Mouse (Mus musculus): ENCODE measurements around the gene Ovca2.

DNA sequence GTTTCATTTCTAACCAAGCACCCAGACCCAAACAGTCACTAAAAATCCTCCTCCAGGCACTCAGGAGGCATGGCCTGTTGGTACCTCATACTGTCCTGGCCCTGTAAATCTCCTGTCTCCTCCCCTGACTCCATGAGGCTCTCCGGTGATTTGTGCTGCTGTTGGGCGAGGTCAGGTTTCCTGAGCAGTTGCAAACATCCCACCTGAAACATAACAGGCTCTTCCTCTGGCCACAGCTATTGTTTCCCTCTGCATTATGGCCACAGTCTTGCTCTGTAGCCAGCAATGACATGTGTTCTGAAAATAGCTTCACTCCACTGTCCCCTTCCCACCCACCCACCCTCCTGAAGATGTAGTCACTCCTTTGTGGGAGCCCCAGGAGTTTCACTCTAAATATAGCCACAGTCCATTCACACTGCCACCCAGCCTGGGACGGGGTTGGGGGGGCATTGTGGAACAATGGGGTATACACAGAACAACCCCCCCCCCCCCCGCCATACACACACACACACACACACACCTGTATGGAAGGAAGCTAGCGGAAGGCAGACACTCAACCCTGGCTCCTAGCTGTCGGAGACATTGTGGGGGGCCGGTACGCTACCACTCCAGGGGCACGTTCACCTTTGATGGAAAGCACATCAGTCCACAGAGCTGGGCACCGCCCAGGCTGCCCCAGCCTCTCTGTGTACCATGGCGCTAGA lies 30.2 kb downstream of the Ovca2 start:
- no peak for TF ChIP-seq POLR2A (IDR thresholded peaks at IDR 0.05; ENCODE audit: low read depth, low read length)
- no peak for TF ChIP-seq CTCF (IDR thresholded peaks at IDR 0.05; ENCODE audit: extremely low read depth, insufficient read length, insufficient replicate concordance, low read depth, low read length)
